ENCODE assay signal across 24 mouse cellular contexts in the genomic region with DNA sequence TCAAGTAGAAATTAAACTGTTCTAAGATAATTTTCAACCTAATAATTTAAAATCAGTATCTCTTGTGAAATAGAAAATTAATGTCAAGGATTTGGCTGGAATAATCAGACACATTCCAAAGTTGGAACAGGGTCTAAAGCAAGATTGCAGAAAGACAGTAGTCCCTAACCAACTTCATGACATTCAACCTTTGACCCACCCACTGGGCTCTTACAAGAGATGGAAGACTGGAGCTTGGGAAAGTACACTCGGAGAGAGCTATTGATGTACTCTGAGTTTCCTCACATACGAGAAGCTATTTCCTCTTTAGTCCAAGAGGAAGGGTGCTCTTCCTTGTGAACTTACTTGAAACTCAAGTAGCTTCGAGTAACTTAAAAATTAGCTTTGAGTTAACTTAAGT. TPM values are rescaled to one million over a fixed set of nuclear protein-coding genes. Genes with fewer than 3 reads are reported as not detected.
A peak's percentile ranks its signal among the peaks of the same experiment; 100 is the strongest.
DNase-seq lines count a peak whose midpoint lies in the region; ATAC-seq and TF ChIP-seq lines count a peak whose summit lies in the region.
"Had no signal": no experiment of that assay in that cellular context is flagged by ENCODE, and none has a peak within 500 bp of the region (broad histone marks: within the 10 kb centered on the region; RNA-seq: fewer than 3 reads in every experiment).

No protein-coding gene starts in this region.

- H3K36me3 ChIP-seq in kidney, adult 2 months (ENCODE audit: control insufficient read depth, insufficient read depth, low read length), result no peaks in the 10 kb centered on the region
- no peaks in the 10 kb centered on the region for H3K36me3 ChIP-seq in lung, embryonic 14.5 days (ENCODE audit: insufficient read depth)
- H3K36me3 ChIP-seq: embryonic facial prominence, embryonic 10.5 days; embryonic facial prominence, embryonic 13.5 days; forebrain, embryonic 12.5 days; forebrain, embryonic 15.5 days; heart, embryonic 12.5 days; heart, embryonic 15.5 days; hindbrain, embryonic 10.5 days had no signal

- no peak overlapping the region for H3K4me2 ChIP-seq in lung, embryonic 14.5 days
- H3K4me2 ChIP-seq: embryonic facial prominence, embryonic 13.5 days; forebrain, embryonic 12.5 days; forebrain, embryonic 15.5 days; heart, embryonic 12.5 days; heart, embryonic 15.5 days had no signal

- no peak for TF ChIP-seq POLR2A in kidney, adult 2 months (IDR thresholded peaks at IDR 0.05; ENCODE audit: low read depth, low read length)

- H3K4me3 ChIP-seq in kidney, adult 2 months (ENCODE audit: insufficient read depth, low read depth, low read length), result no peak overlapping the region
- no peak overlapping the region for H3K4me3 ChIP-seq in lung, embryonic 14.5 days (ENCODE audit: low read depth, low read length)
- H3K4me3 ChIP-seq: embryonic facial prominence, embryonic 10.5 days; embryonic facial prominence, embryonic 13.5 days; erythroblast, embryonic 14.5 days; forebrain, embryonic 12.5 days; forebrain, embryonic 15.5 days; heart, embryonic 12.5 days; heart, embryonic 15.5 days; hindbrain, embryonic 10.5 days had no signal

- H3K27ac ChIP-seq in kidney, adult 2 months (ENCODE audit: insufficient read depth, low read depth, low read length), result no peak overlapping the region
- no peak overlapping the region for H3K27ac ChIP-seq in lung, embryonic 14.5 days (ENCODE audit: low read depth)
- H3K27ac ChIP-seq: embryonic facial prominence, embryonic 10.5 days; embryonic facial prominence, embryonic 13.5 days; forebrain, embryonic 12.5 days; forebrain, embryonic 15.5 days; hindbrain, embryonic 10.5 days had no signal

- no peak for TF ChIP-seq CTCF in kidney, adult 2 months (conservative IDR thresholded peaks at IDR 0.05; ENCODE audit: insufficient read depth, insufficient read length, low read depth, low read length)
- no peak for TF ChIP-seq CTCF in lung, embryonic 14.5 days (IDR thresholded peaks at IDR 0.05; ENCODE audit: low read depth)

- no peak overlapping the region for H3K9ac ChIP-seq in lung, embryonic 14.5 days
- H3K9ac ChIP-seq: embryonic facial prominence, embryonic 13.5 days; forebrain, embryonic 12.5 days; forebrain, embryonic 15.5 days; heart, embryonic 12.5 days; heart, embryonic 15.5 days had no signal

- no peak for ATAC-seq in lung, embryonic 14.5 days (ENCODE audit: insufficient read depth)
- ATAC-seq: activated CD4-positive, CD25-positive, alpha-beta regulatory T cell, adult 4 months; forebrain, embryonic 15.5 days had no signal

- WGBS in kidney, adult 2 months, result 37% methylated on average over 3 of the region's 3 CpGs
- 44% methylated on average over 3 of the region's 3 CpGs for WGBS in lung, embryonic 14.5 days

- no peaks in the 10 kb centered on the region for H3K9me3 ChIP-seq in lung, embryonic 14.5 days (ENCODE audit: low read depth, low read length)
- H3K9me3 ChIP-seq: embryonic facial prominence, embryonic 10.5 days; embryonic facial prominence, embryonic 13.5 days; forebrain, embryonic 12.5 days; forebrain, embryonic 15.5 days; heart, embryonic 15.5 days; hindbrain, embryonic 10.5 days had no signal

- H3K27me3 ChIP-seq in kidney, adult 2 months (replicated peaks; ENCODE audit: control insufficient read depth, insufficient read depth, low read length), result no peaks in the 10 kb centered on the region
- no peaks in the 10 kb centered on the region for H3K27me3 ChIP-seq in lung, embryonic 14.5 days (ENCODE audit: insufficient read depth, low read length)
- H3K27me3 ChIP-seq: embryonic facial prominence, embryonic 13.5 days; forebrain, embryonic 12.5 days; forebrain, embryonic 15.5 days; heart, embryonic 12.5 days; heart, embryonic 15.5 days had no signal

- H3K4me1 ChIP-seq in kidney, adult 2 months (ENCODE audit: control insufficient read depth, insufficient read depth, low read length), result peaks cover 10% of the 10 kb centered on the region; the same call in 1 of the 2 replicates
- no peaks in the 10 kb centered on the region for H3K4me1 ChIP-seq in lung, embryonic 14.5 days (ENCODE audit: insufficient read depth)

- DNase-seq in kidney, adult 2 months, result peak; percentile 79
- DNase-seq in kidney, adult 18-20 months, result no peak
- DNase-seq in kidney, postnatal 14 days, result peak; percentile 28
- no peak for DNase-seq in kidney, adult 11 months
- DNase-seq in lung, embryonic 14.5 days, result peak; percentile 27
- no peak for DNase-seq in lung, adult 18-20 months
- peak; percentile 23 for DNase-seq in lung, postnatal 25 days (ENCODE audit: low spot score)
- no peak for DNase-seq in lung, postnatal 10 days
- DNase-seq: adrenal gland, postnatal 25 days; cerebellum, adult 11-12 months; cerebellum, adult 8-10 months; cerebellum, postnatal 36 days; embryo, embryonic 11 days; gastrocnemius, postnatal 25 days; heart, postnatal 36 days had no signal

RNA-seq across cellular contexts. Expression of a gene that starts 56.6 kb away (rescaled TPM):
- 0.19 and 0.28 TPM in 2 replicates for polyA plus RNA-seq in kidney, adult 2 months (2012; rRNA removed)
- 1.3 and 1.6 TPM in 2 replicates for polyA plus RNA-seq in lung, embryonic 14.5 days (2014; fragmentation: Nextera tagmentation; extraction: Ambion mirVana)
- polyA plus RNA-seq: activated CD4-positive, CD25-positive, alpha-beta regulatory T cell, adult 4 months had no signal

Comparison
In these comparisons a context has a peak if more than half of its experiments do, and no peak if none do; other contexts are left out.
1. DNase-seq: peak in kidney, adult 2 months (single experiment), kidney, postnatal 14 days (single experiment), lung, embryonic 14.5 days (single experiment) and lung, postnatal 25 days (single experiment); none in kidney, adult 18-20 months (single experiment), kidney, adult 11 months (single experiment), lung, adult 18-20 months (0 of 2) and lung, postnatal 10 days (single experiment).